Mouse (Mus musculus) heart, adult 2 months (tissue): ENCODE results near the gene Cdca5. TPM values are rescaled to one million over a fixed set of nuclear protein-coding genes. Genes with fewer than 3 reads are reported as not detected.

Experiments used
- DNase-seq, 2 experiments: peaks; one replicate each; pipeline ENCODE4 v3.0.0; 2021
- H3K27ac ChIP-seq: fragments of 200-600 bp; 2 replicates; pipeline ENCODE4 v1.8.1; 2022
- H3K27me3 ChIP-seq: fragments of 200-500 bp; 2 replicates; pipeline ENCODE4 v1.6.1; 2012; ENCODE audit warnings: mild to moderate bottlenecking, low read length, inconsistent platforms, mixed read lengths; ENCODE audit not compliant: control insufficient read depth, insufficient read depth
- H3K36me3 ChIP-seq: fragments of 200-500 bp; 2 replicates; pipeline ENCODE4 v1.6.1; 2012; ENCODE audit warnings: low read length, inconsistent platforms; ENCODE audit not compliant: control insufficient read depth, insufficient read depth
- H3K4me1 ChIP-seq: fragments of 200-500 bp; 2 replicates; pipeline ENCODE4 v1.6.1; 2011; ENCODE audit warnings: low read length; ENCODE audit not compliant: control insufficient read depth, insufficient read depth
- H3K4me3 ChIP-seq: fragments of 200-600 bp; 2 replicates; pipeline ENCODE4 v1.8.1; 2022
- H3K79me2 ChIP-seq: fragments of 200-500 bp; replicated peaks from 2 replicates; pipeline ENCODE4 v1.6.1; 2012; ENCODE audit warnings: mild to moderate bottlenecking, inconsistent platforms, low read length, moderate library complexity, mixed read lengths; ENCODE audit not compliant: control insufficient read depth, insufficient read depth
- H3K9ac ChIP-seq: fragments of 200-500 bp; 2 replicates; pipeline ENCODE4 v1.6.1; 2012; ENCODE audit warnings: low read depth, mild to moderate bottlenecking, control low read depth, inconsistent platforms, low read length, mixed read lengths
- CTCF ChIP-seq: fragments of 200-600 bp; IDR thresholded peaks from 2 replicates; pipeline ENCODE4 v1.8.1; 2022; ENCODE audit warnings: antibody characterized with exemption, mild to moderate bottlenecking, moderate library complexity
- EP300 ChIP-seq: fragments of 200-500 bp; IDR thresholded peaks from 2 replicates; pipeline ENCODE4 v1.6.1; 2011; ENCODE audit warnings: low read depth, low read length, control low read depth; ENCODE audit not compliant: insufficient read depth
- POLR2A ChIP-seq: fragments of 200-500 bp; IDR thresholded peaks from 2 replicates; pipeline ENCODE4 v1.6.1; 2011; ENCODE audit warnings: mild to moderate bottlenecking, low read depth, low read length, control low read depth; ENCODE audit not compliant: insufficient read depth
- WGBS: fragments of 180-500 bp; shearing (Covaris S2); methylation state at CpG from one replicate; pipeline ENCODE4 v1.1.7; 2018; 5-methylcytosine and 5-hydroxymethylcytosine counted together
- intact Hi-C: fragments of 180-260 bp; cut with DNase I; formaldehyde crosslinking; loops from one replicate; pipeline ENCODE4 v1.15.1; 2025
- polyA plus RNA-seq: library from polyadenylated mRNA; depleted of rRNA; stranded (reverse); fragments of >200 nt; gene quantifications from 2 replicates; pipeline ENCODE4 v1.2.3, GENCODE M21; 2012
- total RNA-seq, 2 experiments: library from RNA; stranded (reverse); gene quantifications; 2 replicates each; pipeline ENCODE4 v1.2.3; 2021

The Cdca5 gene
- total and polyA plus RNA-seq, 3 experiments: 0.27 TPM; not detected in 2

- intact Hi-C loops: loop anchor here (10.0 kb wide), 1 partner anchor 76 kb away; the partner anchor contains the start of gene Snx15
- no peak for DNase-seq
- WGBS: 74% methylated on average over 11 of the region's 11 CpGs
- no peak overlapping the region for H3K9ac ChIP-seq
- no peak for TF ChIP-seq CTCF
- TF ChIP-seq EP300: no peak
- no peak for TF ChIP-seq POLR2A
- no peak overlapping the region for H3K27ac ChIP-seq
- peaks cover 5% of the 10 kb centered on the region for H3K4me1 ChIP-seq
- no peaks in the 10 kb centered on the region for H3K27me3 ChIP-seq
- peaks cover 3% of the 10 kb centered on the region; the same call in 1 of the 2 replicates for H3K79me2 ChIP-seq
- H3K4me3 ChIP-seq: no peak overlapping the region
- H3K36me3 ChIP-seq: no peaks in the 10 kb centered on the region
These were observed 35.9 kb upstream of the Cdca5 start for GRCm38 (mm10) chr19:6048681-6049410.

- TF ChIP-seq POLR2A: no peak
- TF ChIP-seq EP300: no peak
- no peak for TF ChIP-seq CTCF
- DNase-seq: peak in 1 of 2 experiments; percentile 17
- Histone ChIP-seq H3K4me1 (peaks cover 2% of the 10 kb centered on the region), H3K4me3 (no peak overlapping the region), H3K27me3 (no peaks in the 10 kb centered on the region), H3K36me3 (no peaks in the 10 kb centered on the region; the same call in 1 of the 2 replicates), H3K27ac (no peak overlapping the region), H3K79me2 (peaks cover 1% of the 10 kb centered on the region; the same call in 1 of the 2 replicates), H3K9ac (no peak overlapping the region)
- 78% methylated on average over 7 of the region's 7 CpGs for WGBS
- intact Hi-C loops: no loop called here
These were observed 32.3 kb upstream of the Cdca5 start for GRCm38 (mm10) chr19:6052516-6052915.

- Histone ChIP-seq H3K27ac (no peak overlapping the region), H3K79me2 (no peaks in the 10 kb centered on the region), H3K4me3 (no peak overlapping the region), H3K27me3 (no peaks in the 10 kb centered on the region), H3K36me3 (peaks cover 4% of the 10 kb centered on the region), H3K4me1 (peaks cover 3% of the 10 kb centered on the region), H3K9ac (no peak overlapping the region)
- intact Hi-C loops: no loop called here
- no peak for DNase-seq
- 65% methylated on average over 5 of the region's 5 CpGs for WGBS
- TF ChIP-seq EP300: no peak
- TF ChIP-seq POLR2A: no peak
- no peak for TF ChIP-seq CTCF
These were observed 30.5 kb upstream of the Cdca5 start for GRCm38 (mm10) chr19:6054296-6054695.

- 42% methylated on average over 4 of the region's 4 CpGs for WGBS
- DNase-seq: no peak
- TF ChIP-seq POLR2A: no peak
- no peak for TF ChIP-seq CTCF
- TF ChIP-seq EP300: no peak
- Histone ChIP-seq H3K9ac (no peak overlapping the region), H3K4me3 (peak overlapping the region; percentile 98), H3K4me1 (peaks cover 3% of the 10 kb centered on the region), H3K79me2 (no peaks in the 10 kb centered on the region), H3K27ac (no peak overlapping the region), H3K36me3 (peaks cover 4% of the 10 kb centered on the region), H3K27me3 (no peaks in the 10 kb centered on the region)
- intact Hi-C loops: no loop called here
These were observed 28.1 kb upstream of the Cdca5 start for GRCm38 (mm10) chr19:6056696-6057095.

- under 1% methylated on average over 63 of the region's 63 CpGs for WGBS
- Histone ChIP-seq H3K79me2 (no peaks in the 10 kb centered on the region), H3K27me3 (no peaks in the 10 kb centered on the region), H3K4me3 (peak within 1 kb of the TSS; percentile 98), H3K27ac (peak within 1 kb of the TSS; percentile 74), H3K36me3 (peaks cover 4% of the 10 kb centered on the region), H3K9ac (peak within 1 kb of the TSS; percentile 88), H3K4me1 (peaks cover 8% of the 10 kb centered on the region)
- peak; percentile 97 for TF ChIP-seq POLR2A
- TF ChIP-seq EP300: peak; percentile 19; the same call in 1 of the 2 replicates
- no peak for TF ChIP-seq CTCF
- DNase-seq: peak; percentile 99
- intact Hi-C loops: loop anchor here (1.0 kb wide), 1 partner anchor 27 kb away; the partner anchor contains the start of genes Cdca5 and Zfpl1
These were observed 27.3 kb upstream of the Cdca5 start, which contains the start of the genes Mrpl49 and Fau for GRCm38 (mm10) chr19:6057313-6058096. TSS of gene Mrpl49 (minus strand) at chr19:6057785. TSS of gene Fau (plus strand) at chr19:6057844.
